Mouse (Mus musculus) adrenal gland, postnatal 10 days (tissue): ENCODE results near the gene Trpc2. TPM values are rescaled to one million over a fixed set of nuclear protein-coding genes. Genes with fewer than 3 reads are reported as not detected.
A peak's percentile ranks its signal among the peaks of the same experiment; 100 is the strongest.

Source experiments
- DNase-seq: peaks from one replicate; pipeline ENCODE4 v3.0.0; 2021; ENCODE audit warnings: mixed read lengths
- total RNA-seq, 2 experiments: library from RNA; stranded (reverse); gene quantifications; 2 replicates each; pipeline ENCODE4 v1.2.3; 2021

Trpc2 gene
- total RNA-seq, 2 experiments from 2014 or later, result 0.88 TPM; not detected in 1

- peak; percentile 42 for DNase-seq
These were observed 19.8 kb downstream of the Trpc2 start for GRCm38 (mm10) chr7:102102696-102103095.

DNA sequence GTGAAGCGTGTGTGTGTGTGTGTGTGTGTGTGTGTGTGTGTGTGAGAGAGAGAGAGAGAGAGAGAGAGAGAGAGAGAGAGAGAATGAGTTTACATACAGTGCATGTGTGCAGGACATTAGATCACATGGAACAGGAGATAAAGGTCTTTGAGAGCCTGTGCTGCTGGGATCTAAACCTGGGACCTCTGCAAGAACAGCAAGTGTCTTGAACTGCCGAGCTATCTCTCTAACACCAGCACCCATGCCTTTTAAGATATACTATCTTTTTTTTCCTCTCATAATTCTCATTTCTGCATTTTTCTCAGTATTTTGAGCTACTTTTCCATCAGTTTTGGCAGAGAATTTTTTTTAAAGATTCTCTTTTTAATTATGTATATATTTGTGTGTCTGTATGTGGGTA lies 20.6 kb downstream of the Trpc2 start:
- DNase-seq, result no peak

DNA sequence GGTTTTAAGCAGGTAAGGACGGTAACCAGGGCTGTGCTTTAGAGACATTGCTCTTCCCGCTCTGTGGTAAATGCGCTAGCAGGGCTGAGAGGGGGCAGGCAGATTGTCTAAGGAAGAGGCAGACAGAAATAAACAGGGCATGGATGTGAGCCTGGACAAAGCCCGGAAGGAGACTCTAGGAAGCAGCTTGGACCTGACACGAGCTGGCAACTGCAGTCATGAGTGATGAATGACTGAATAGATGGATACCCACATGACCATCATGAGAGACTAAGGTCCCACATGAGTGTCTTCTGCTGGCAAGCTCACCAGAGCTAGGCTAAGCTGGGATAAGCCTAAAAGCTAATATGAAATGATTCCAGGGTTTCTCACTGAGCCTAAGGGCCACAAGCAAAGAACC lies 21.2 kb downstream of the Trpc2 start:
- no peak for DNase-seq

DNA sequence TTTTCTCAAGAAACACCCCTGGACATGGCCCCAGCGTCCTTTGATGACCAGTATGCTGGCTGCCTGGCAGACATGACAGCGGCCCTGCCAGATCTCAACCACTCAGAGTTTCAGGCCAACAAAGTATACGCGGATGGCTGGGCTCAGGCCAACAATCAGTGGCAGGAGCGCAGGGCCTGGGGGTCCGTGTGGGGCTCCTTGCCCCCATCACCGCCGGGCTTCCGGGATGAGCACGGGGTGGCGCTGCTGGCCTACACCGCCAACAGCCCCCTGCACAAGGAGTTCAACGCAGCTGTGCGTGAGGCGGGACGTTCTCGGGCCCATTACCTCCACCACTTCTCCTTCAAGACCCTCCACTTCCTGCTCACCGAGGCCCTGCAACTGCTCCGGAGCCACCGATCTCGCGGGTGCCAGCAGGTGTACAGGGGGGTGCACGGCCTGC lies 23.8 kb downstream of the Trpc2 start:
- DNase-seq, result peak; percentile 42

- no peak for DNase-seq
These were observed 25.3 kb downstream of the Trpc2 start for GRCm38 (mm10) chr7:102108206-102108605.

GRCm38 (mm10) chr7:102109171-102109570 lies 26.3 kb downstream of the Trpc2 start, which contains the start of gene Art5:
Gene Art5 (minus strand): TSS chr7:102109489.
- no peak for DNase-seq

- DNase-seq, result no peak
These were observed 26.8 kb downstream of the Trpc2 start for GRCm38 (mm10) chr7:102109746-102110145.

DNA sequence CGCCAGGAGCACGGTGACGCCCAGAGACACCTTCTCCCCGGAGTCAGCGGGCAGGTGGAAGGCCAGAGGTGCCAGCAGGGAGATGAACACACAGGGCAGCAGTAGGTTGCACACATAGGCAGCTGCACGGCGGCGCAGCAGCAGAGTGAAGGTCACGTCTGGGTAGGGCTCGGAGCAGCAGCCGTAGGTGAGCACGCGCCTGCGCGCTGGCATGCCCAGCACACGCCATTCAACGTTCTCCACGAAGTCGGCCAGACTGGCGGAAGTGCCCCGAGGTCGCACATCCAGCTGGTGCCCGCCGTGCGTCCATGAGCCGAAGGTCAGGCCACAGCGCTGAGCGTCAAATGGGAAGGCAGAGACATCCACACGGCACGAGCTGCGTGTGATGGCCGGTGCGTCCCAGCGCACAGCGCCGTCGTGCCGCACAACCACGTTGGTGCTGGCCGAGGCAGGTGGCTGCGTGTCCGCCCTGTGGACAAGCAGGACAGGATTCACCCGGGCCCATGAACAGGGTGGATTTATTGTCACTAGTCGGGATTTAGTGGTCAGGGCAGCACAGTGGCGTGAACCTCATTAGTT lies 30.3 kb downstream of the Trpc2 start:
- DNase-seq, result no peak

DNA sequence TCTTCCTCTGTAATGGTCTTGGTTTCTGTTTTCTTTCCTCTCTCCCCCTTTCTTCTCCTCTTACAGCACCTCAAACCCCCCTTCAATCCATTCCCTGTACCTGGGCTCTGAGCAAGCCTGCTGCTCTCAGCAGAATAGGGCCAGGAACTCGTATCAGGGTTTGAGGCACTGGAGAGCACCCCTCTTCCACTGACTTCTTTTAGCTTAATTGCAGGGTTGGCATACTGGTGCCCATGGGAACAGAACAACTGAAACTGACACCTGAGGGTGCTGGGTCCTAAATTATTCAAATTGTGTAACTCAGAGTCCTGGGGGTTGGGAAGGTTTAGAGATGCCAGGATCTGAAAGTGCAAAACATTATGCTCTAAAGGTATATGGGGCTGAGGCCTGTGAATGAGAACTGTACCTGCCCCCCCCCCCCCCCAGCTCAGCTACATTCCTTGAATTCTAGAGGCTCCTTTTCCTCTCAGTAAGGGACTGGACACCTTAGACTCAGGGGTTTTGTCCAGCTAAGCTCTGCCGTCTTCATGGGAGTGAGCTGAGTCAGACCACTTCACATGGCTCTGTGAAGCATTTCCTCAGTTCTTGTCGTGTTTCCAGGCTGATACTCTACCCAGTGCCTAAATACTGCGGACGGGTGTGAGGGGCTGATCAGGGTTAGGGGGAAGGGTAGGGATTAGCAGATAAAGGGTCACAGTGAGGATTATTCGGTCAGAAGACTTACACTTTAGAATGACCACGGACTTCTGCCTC lies 33.8 kb downstream of the Trpc2 start, which contains the start of gene Chrna10:
Gene Chrna10 (minus strand): TSS at position 250 of the 753 bp plus-strand sequence.
- no peak for DNase-seq

DNA sequence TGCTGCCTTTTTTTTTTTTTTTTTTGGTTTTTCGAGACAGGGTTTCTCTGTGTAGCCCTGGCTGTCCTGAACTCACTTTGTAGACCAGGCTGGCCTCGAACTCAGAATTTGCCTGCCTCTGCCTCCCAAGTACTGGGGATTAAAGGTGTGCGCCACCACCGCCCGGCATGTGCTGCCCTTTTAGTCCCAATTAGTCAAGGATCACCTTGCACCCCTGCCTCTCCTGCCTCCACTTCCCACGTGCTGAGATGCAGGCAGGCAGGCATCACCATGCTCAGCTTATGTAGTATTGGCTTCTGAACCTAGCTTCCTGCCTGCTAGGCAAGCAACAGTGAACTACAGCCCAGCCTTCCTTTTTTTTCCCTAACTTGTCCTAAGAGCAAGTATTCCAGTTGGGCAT lies 34.5 kb downstream of the Trpc2 start:
- no peak for DNase-seq

DNA sequence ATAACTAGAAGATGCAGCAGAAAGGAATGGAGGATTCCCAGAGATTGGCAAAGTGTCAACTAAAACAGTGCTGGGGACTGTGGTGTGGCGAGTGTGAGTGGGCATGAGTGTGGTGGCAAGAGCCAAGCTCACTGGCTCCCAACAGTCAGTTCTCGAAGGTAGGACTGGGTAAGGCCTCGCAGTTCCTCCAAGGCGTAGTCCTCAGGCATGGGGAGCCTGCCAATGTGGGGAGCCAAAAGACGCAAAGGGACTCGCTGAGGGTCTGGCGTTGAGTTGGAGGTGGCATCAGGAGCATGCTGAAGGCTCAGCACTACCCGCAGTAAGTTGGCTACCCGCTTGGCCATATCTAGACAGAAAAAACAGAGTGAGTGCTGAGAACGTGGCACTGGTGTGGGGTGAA lies 37.4 kb downstream of the Trpc2 start:
- DNase-seq, result no peak

DNA sequence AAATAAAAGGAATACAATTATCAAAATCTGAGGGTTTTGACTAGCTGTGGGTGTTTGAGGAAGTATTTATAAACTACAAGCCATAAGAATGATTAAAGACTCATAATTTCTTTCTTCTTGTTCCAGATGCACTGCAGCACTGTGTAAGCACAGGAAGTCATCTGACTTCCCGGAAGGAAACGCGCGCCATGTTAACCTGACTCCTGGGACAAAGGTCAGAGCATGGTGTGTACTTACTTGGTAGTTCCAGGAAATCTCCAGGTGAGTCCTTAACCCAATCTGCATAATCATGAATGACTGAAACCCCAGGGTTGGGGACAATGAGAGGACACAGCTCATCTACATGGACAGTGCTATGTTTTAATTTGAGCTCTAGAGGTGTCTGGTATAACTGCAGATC lies 49.5 kb downstream of the Trpc2 start:
- no peak for DNase-seq

- peak; percentile 44 for DNase-seq
These were observed 54.5 kb downstream of the Trpc2 start for GRCm38 (mm10) chr7:102137464-102137863.

DNA sequence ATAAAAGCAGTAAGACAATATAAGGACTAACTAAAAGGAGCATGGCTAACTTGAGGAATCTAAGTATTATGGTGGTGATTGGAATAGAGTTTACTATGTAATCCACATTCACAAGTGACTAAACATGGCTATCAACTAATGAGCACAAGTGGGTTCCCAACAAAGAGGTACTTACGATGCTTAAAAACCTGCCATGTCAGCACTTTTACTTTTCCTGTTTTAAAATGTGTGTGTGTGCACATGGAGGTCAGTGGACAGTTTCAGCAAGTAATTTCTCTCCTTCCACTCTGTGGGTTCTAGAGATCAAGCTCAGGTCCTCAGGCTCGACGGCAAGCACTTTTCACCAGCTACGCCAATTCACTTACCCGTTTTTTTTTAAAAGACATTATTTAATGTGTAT lies 55.0 kb downstream of the Trpc2 start:
- no peak for DNase-seq

Other genes with a start within 250 kb of the Trpc2 start
- 10 to 100 TPM; 72.5 to 98.1 TPM for gene Inppl1, start 244.9 kb upstream of the Trpc2 start, total RNA-seq
- gene Folr2, start 225.9 kb upstream of the Trpc2 start, total RNA-seq, result 1 to 10 TPM; 4.5 to 6.2 TPM
- 10 to 100 TPM; 27.4 to 28.5 TPM for gene Anapc15, start 219.4 kb upstream of the Trpc2 start, total RNA-seq
- 1 to 10 TPM; 1.7 to 2.3 TPM for gene Folr1, start 212.3 kb upstream of the Trpc2 start, total RNA-seq
- 100 to 1,000 TPM; 116 to 126 TPM for gene Lamtor1, start 177.2 kb upstream of the Trpc2 start, total RNA-seq
- gene Tomt, start 176.8 kb upstream of the Trpc2 start, total RNA-seq, result under 1 TPM in 1 of 2 experiments, not detected in 1; 0.12 TPM
- gene Lrrc51, start 149.2 kb upstream of the Trpc2 start, total RNA-seq, result 1 to 10 TPM; 8.4 TPM
- 100 to 1,000 TPM; 117 to 151 TPM for gene Numa1, start 149.0 kb upstream of the Trpc2 start, total RNA-seq
- 1 to 10 TPM; 5.4 to 6.3 TPM for gene Il18bp, start 64.4 kb upstream of the Trpc2 start, total RNA-seq
- 10 to 100 TPM; 25.6 to 28.3 TPM for gene Rnf121, start 17.6 kb upstream of the Trpc2 start, total RNA-seq
- 10 to 100 TPM; 12.6 to 19.0 TPM for gene Xndc1, start 17.6 kb upstream of the Trpc2 start, total RNA-seq
- 1 to 10 TPM in 1 of 2 experiments, under 1 TPM in 1; 0.93 to 1.3 TPM for gene Xntrpc, start 17.4 kb upstream of the Trpc2 start, total RNA-seq
- 10 to 100 TPM in 1 of 2 experiments, 1 to 10 TPM in 1; 5.9 to 30.8 TPM for gene Art1, start 18.6 kb downstream of the Trpc2 start, total RNA-seq
- 1 to 10 TPM in 1 of 2 experiments, under 1 TPM in 1; 0.51 to 1.4 TPM for gene Art5, start 26.4 kb downstream of the Trpc2 start, total RNA-seq
- not detected for gene Chrna10, start 33.7 kb downstream of the Trpc2 start, total RNA-seq
- 10 to 100 TPM; 49.4 to 49.7 TPM for gene Nup98, start 127.1 kb downstream of the Trpc2 start, total RNA-seq
- 100 to 1,000 TPM in 1 of 2 experiments, 10 to 100 TPM in 1; 86.1 to 109 TPM for gene Pgap2, start 127.1 kb downstream of the Trpc2 start, total RNA-seq
- gene Rhog, start 172.9 kb downstream of the Trpc2 start, total RNA-seq, result 10 to 100 TPM; 47.9 to 57.5 TPM
- gene Stim1, start 184.7 kb downstream of the Trpc2 start, total RNA-seq, result 10 to 100 TPM; 76.4 to 77.1 TPM